Mouse (Mus musculus) left cerebral cortex, postnatal 25 days (tissue): ENCODE measurements around the gene Gm49320. TPM values are rescaled to one million over a fixed set of nuclear protein-coding genes. Genes with fewer than 3 reads are reported as not detected.

Experiments used
- DNase-seq, 2 experiments: peaks; one replicate each; pipeline ENCODE4 v3.0.0; 2022; ENCODE audit warnings: low spot score in 2 of 2, mixed read lengths in 1 of 2
- intact Hi-C: fragments of 180-260 bp; cut with DNase I; formaldehyde crosslinking; loops from one replicate; pipeline ENCODE4 v1.15.1; 2025
- total RNA-seq, 2 experiments: library from RNA; stranded (reverse); gene quantifications; 2 replicates each; pipeline ENCODE4 v1.2.3; 2021

Gm49320 gene
- total RNA-seq: under 1 TPM; 0.23 to 0.57 TPM

DNA sequence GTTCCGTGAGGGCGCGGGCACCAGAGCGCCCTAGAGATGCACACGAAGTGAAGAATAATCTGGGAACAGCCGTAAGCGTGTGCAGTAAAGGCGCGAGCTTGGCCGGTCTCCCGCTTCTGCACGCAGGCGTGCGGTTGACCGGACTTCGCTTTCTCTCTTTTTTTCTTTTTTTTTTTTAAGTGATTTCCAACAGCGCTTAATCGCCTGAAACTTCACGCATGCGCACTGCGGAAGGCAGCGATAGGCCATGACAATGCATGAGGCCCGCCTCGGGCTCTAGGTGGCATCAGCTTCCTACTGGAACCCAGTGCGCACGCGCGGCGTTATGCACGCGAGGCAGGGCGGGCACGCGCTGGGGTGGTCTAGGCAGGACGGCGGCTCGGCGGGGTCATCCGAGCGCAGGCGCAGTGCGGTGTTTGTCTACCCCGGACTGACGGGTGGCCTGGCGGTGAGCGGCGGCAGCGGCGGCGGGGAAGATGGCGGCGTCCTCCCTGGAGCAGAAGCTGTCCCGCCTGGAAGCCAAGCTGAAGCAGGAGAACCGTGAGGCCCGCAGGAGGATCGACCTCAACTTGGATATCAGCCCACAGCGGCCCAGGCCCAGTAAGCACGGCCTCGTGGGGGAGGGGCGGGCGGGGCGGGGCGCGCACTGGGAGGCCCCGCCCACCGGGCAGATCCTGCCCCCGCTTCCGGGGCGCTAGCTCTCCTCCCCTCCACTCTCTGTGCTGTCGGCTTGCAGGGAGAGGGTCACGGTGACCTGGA lies at the start of gene Gm49320, which contains the start of gene Map2k7:
Gm49320 (plus strand) TSS at position 432 of the 759 bp plus-strand sequence.
Map2k7 (plus strand) TSS at position 307 of the 759 bp plus-strand sequence.
- intact Hi-C loops: loop anchor here (1.0 to 2.0 kb wide), 3 partner anchors 14 to 46 kb away; partner anchors contain the start of genes Prr36 and Snapc2
- DNase-seq: peak; percentile 100

DNA sequence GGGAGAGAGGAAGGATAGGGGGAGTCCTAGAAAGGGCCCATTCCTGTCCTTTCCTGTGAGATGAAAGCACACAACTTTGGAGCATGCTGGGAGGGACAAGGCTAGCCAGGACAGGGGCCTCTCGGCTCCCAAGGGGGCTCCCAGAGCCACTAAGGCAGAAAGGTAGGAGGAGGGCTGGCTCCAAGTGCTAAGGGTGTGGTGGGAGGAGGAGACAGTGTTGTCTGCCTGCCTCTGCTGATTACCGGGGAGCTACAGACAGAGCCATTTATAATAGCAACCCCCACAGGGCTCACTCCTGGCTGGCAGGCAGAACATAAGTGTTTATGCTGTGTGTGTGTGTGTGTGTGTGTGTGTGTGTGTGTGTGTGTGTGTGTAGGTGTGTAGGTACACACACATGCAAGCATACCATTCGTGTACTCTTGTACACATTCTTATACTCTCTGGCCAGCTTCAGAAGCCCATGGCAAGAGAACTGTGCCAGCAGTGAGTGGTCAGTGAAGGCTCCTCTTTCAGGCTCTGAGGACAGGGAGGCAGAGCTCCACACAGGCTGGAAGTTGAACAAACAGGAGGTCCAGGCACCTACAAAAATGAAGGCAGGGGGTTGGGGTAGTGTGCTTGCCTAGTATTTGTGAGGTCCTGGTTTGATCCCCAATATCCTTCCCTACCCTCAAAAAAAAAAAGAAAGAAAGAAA lies 49.5 kb upstream of the Gm49320 start:
- intact Hi-C loops: no loop called here
- no peak for DNase-seq

DNA sequence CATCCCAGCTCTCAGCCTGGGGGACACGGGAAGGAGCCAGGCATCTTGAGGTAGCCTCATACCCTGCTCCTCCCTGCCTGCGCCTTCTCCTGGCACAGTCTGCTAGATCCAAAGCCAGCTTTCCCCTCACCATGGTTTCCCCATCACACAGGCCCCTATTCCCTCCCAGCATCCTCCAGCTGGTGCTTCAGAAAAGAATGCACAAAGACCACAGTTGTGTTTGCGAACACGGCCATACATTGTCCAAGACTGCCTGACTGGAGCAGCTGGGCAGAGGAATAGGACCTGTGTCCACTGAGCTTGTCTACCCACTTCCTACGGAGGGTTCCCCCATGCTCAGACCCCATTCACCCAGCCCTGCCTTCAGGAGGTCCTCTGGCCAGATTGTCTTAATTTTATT lies 46.4 kb upstream of the Gm49320 start:
- intact Hi-C loops: loop anchor here (1.0 kb wide), 1 partner anchor 46 kb away; the partner anchor contains the start of genes Gm49320 and Map2k7
- peak in 1 of 2 experiments; percentile 63 for DNase-seq

DNA sequence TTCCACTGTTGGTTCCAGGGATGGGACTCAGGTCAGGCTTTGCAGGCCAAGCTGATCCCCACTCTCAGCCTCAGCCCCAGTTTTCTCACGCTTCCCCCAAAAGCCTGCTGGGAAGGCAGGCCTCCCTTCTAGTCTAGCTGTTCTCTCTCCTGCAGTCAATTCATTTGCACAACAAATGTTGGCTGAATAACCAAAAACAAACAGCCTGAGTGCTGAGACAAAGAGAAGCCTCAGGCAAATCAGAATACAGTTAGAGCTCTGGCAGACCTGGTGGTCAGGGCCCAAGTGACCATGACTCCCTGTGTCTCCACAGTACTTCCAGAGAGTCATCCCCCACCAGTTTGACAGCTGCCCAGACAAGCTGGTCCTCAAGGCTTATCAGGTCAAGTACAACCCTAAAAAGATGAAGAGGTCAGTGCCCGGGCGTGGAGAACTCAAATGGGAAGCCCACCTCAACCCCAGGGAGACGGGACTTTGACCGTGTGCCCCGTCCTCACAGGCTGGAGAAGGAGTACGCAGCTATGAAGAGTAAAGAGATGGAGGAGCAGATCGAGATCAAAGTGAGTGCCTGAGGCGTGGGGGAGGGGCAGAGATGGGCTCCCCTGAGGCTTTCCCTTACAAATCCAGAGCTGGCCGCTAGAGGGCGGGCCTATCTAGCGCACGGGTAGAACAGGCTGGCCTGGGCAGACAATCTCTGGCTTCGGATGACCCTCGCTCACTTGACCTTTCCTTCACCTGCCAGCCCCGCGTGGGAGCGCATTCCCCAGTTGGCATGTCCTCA lies 45.7 kb upstream of the Gm49320 start:
- peak; percentile 89 to 91 for DNase-seq
- intact Hi-C loops: loop anchor here (1.0 kb wide), 1 partner anchor 45 kb away; the partner anchor contains the start of genes Gm49320 and Map2k7

DNA sequence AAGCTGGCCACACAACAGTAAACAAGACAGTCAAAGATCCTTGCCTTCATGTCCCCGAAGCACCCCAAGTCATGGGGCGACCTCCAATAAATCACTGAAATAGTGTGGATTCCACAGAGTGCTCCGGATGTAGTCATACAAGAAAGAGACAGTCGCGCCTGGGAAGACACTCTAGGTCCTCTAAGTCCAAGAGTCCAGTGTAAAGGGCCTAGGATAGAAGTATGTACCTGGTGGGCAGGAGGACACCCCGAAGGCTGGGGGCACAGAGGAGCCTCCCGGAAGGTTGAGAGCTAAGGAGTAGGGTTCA lies 45.1 kb upstream of the Gm49320 start:
- DNase-seq: no peak
- intact Hi-C loops: no loop called here

DNA sequence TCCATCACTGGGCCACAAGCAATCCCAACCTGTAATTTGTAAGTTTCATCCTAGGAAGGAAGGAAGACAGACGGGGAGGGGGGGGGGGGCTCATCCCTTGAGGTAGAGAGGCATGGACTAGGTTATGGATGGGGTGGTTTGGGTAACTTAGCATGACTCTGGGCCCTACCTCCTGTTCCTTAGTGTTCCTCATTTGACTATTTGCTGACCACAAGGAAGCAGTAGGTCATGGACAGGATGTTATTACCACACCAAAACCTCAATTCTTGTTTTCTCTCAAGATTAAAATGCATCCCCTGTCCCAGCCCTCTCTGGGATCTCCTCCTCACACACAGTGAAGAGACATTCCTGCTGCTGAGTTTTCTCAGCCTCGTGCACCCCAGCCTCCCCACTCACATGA lies 37.3 kb upstream of the Gm49320 start:
- intact Hi-C loops: no loop called here
- no peak for DNase-seq

DNA sequence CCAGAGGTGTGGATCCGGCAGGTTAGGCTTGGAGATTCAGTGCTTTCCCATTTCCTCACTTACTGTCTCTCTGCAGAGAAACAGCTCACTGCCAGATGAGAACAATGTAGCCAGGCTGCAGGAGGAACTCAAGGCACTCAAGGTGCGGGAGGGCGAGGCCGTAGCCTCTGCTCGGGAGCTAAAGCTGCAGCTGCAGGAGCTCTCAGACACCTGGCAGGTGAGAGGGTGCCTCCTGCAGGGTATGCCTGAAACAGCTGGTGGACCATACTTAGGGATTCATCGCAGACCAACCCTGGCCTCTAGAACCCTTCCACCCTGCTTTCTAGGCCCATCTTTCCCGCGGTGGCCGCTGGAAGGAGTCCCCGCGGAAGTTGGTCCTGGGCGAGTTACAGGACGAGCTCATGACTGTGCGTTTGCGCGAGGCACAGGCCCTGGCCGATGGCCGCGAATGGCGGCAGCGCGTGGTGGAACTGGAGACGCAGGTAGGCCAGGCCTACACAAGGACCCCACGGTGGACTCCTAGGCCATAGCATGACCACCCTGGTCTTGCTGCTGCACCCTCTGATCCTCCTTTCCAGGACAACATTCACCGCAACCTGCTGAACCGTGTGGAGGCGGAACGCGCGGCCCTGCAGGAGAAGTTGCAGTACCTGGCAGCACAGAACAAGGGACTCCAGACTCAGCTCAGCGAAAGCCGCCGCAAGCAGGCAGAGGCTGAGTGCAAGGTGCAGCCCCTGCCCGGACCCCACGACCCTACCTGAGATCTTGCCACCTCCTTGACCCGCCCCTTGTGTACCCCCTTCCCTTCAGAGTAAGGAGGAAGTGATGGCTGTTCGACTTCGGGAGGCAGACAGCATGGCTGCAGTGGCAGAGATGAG lies 33.2 kb upstream of the Gm49320 start:
- intact Hi-C loops: no loop called here
- no peak for DNase-seq

DNA sequence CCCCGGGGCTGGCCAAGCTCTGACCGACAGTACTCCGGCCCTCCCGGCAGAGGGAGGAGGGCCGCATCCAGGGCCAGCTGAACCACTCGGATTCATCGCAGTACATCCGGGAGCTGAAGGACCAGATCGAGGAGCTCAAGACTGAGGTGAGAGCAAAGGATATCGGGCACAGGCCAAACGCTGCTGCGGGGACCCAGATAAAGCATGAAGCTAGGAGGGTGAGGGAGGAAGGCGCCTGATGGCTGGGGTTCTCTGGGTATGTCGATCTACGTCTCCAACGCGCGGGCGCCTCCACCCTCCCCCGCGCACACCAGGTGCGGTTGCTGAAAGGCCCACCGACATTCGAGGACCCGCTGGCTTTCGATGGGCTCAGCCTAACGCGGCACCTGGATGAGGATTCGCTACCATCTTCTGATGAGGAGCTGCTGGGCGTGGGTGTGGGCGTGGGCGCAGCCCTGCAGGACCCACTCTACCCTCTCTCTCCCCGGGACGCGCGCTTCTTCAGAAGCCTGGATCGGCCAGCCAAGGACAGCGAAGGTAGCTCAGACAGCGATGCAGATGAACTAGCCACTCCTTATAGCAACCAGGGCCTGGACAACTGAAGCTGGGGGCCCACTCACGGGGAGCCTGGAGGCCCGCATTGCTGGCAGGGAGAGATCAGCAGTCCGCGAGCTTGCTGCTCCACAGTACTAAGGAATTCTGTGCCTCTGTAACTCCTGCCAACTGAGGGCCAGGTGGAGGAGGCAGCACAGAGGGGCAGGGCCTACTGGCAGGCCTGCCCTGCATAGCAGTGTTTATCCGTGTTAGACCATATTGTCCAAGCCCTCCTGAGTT lies 32.3 kb upstream of the Gm49320 start:
- intact Hi-C loops: no loop called here
- DNase-seq: peak in 1 of 2 experiments; percentile 48

DNA sequence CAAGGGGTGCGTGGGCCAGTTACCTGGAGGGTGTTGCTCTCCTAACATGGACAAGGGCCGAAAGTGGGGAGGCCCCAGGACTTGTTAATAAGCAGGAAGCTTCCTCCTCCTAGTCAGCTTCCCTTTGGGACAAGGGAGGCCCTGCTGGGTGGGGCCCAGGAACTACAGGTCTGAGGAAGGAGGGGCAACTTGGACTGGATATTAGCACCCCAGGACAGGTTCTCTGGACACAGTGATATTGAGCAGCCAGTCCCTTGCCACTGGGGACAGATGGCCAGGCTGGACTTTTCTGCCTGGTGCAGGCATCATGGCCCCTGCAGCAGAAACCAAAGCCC lies 31.7 kb upstream of the Gm49320 start:
- intact Hi-C loops: no loop called here
- DNase-seq: no peak

DNA sequence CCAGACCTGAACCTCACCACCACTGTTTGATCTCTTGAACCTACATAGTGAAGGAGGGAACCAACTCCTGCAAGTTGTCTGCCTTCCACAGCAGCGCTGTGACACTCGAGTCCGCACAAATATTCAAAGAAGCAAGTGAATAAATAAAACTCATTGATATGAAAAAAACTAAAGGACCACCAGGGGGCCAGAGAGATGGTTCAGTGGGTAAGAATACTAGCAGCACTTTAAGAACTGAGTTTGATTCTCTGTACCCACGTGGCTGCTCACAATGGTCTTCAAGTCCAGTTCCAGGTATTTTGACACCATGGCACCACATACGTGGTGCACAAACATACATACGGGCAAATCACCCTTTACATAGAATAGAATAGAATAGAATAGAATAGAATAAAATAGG lies 27.6 kb upstream of the Gm49320 start:
- no peak for DNase-seq
- intact Hi-C loops: no loop called here

DNA sequence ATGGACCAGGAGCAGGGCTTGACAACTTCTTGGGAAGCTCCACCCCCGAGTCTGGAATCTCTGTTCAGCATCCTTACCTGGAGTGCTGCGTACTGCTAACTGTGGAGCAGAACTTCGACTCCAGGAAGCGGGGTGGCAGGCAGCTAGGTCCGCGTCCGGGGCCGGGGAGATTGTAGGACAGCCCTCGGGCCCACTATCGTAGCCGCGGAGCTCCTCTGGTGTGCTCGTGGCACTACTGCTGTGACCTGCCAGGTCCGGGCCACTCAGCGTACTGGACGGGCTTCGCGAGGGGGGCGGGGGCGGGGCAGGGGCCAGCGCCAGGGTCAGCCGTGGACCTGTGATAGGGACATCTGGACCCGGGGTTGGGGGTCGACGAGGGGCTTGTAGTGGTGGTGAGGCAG lies 25.9 kb upstream of the Gm49320 start:
- DNase-seq: no peak
- intact Hi-C loops: no loop called here

DNA sequence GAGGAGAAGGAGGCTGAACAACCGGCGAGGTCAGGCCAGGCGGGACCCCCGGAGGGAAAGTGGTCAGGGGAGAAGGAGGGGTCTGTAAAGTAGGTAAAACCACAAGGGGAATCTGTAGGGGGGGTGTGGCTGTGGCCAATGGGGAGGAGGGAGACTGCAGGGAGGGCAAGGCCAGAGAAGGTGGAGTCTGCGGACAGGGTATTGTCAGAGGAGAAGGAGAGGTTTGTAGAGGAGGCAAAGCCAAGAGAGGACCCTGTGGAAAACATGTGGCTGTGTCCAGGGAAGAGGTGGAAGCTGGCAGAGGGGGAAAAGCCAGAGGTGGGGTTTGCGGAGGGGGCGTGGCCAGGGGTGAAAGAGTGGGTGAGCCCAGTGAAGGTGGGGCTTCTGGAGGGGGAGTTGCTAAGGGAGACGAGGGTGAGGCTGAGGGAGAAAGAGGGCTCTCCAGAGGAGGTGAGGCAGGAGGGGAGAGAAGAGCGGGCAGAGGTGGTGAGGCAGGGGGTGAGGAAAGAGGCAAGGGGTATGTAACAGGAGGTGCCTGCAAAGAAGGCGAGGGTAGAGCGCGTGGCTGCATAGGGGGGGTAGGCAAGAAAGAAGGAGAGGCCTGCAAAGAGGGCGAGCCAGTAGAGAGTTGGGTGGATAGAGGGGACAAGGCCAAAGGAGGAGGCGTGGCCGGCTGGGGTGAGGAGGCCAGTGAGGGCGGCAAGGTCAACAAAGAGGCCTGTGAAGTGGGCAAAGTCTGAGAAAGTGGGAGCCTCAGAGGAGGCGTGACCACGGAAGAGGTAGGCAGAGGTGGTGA lies 25.3 kb upstream of the Gm49320 start:
- DNase-seq: peak in 1 of 2 experiments; percentile 24
- intact Hi-C loops: no loop called here

DNA sequence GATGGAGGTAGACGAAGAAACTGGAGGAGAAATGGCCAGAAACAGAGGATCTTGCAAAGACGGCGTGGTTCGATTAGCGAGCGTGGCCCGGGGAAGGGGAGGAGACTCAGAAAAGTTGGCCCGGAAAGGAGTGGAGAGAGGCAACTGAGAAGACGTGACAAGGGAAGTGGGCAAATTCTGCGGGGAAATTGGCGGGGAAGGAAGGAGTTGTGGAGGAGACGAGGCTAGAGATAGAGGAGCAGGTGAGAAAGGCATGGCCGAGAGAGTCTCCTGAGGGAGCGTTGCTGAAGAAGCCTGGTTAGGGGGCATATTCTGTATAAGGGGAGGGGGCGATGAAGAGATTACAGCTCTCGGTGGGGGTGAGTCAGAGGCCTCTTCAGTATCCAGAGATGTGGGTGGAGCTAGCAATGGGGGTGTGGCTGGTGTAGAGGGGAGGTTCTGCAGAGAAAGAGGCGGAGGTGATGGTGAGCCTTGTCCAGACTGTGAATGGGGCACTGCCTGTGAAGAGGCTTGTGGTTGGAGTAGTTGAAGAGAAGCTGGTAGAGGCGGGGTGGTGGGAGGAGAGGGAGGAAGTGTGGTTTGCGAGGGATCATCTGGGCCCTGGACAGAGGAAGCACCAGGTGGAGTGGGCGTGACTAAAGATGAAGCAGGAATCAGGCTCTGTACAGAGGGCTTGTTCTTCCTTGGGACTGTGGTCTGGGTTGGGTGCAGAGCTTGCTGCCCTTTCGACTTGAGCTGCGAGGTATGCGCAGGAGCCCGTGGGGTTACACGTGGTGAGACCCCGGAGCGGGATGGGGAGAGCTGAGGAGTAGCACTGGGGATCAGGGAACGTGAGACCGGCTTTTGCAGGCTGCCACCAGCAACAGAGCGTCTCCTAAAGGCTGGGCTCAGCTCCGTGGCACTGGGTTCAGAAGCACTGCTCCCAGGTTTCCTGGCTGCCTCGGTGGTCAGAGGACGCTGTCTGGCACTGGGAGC lies 24.4 kb upstream of the Gm49320 start:
- DNase-seq: peak in 1 of 2 experiments; percentile 31
- intact Hi-C loops: no loop called here

DNA sequence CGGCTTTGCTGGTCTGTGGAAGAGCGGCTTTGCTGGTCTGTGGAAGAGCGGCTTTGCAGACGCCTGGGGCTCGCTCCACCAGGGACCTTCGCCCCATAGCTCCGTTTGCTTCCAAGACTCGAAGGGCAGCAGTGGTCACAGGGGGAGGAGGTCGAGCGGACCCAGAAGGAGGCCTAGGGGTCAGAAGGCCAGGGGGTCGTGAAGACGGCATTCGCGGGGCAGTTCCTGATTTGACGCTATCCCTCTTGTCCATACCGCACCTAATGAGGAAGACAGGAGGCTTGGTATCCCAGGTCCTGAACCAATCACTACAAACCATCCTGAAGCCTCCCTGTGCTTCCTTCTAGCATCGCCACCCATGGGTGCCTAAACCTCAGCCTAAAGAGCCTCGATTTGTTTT lies 22.4 kb upstream of the Gm49320 start:
- DNase-seq: no peak
- intact Hi-C loops: loop anchor here (2.0 to 5.0 kb wide), 2 partner anchors 23 to 41 kb away; partner anchors contain the start of genes Ctxn1, Gm49320 and Map2k7

DNA sequence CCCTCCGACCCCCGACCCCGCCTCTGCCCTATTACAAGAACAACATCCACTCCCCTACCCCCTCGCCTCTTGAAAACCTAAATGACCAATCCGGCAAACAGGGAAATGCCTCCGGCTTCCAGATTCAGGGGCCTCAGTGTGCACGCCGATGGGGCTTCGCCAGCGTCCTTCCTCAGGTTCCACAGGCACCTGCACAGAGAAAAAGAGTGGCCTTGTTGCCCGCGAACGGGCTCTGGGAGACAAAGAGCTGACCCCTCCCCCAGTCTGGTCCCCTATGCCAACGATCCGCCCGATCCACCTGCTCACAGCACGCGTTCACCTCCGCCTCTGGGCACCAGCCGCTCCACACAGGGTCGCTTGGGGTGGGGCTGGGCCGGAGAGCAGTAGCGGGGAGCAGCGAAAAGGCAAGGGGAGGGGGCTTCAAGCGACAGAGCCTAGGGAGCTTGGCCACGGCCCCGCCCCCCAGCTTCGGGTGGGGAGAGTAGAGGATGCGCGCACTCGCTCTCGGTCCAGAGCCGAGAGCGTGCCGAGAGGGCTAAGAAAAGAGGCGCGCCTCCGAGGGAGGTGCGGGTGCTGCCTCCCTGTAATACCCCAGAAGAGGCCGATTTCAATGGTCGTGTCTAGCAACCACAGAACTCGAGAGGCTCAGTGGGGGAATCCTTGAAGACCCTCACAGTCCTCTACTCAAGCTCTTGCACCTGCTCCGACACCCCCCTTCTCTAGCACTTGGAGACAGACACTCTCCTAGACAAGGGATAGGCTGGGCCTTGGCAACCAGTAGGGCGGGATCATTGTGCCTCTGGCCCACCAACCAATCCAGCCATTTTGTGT lies 21.7 kb upstream of the Gm49320 start, which contains the start of gene Prr36:
Prr36 (minus strand) TSS at position 669 of the 831 bp plus-strand sequence.
- intact Hi-C loops: loop anchor here (2.0 to 5.0 kb wide), 2 partner anchors 22 to 40 kb away; partner anchors contain the start of genes Ctxn1, Gm49320 and Map2k7
- peak; percentile 70 to 71 for DNase-seq
